Mouse (Mus musculus): ENCODE measurements at regions not wholly inside any gene's neighbourhood (a gene's known extent, or its start where the extent isn't known, plus 50 kb on each side); places are given as distances from the start of the nearest gene placed in this dataset.

GRCm38 (mm10) chr1:76081700-76082099 is 535.6 kb downstream of the Slc4a3 start:
- ATAC-seq (ENCODE audit: low FRiP score): no peak
- Histone ChIP-seq H3K4me2 (ENCODE audit: low read depth, low read length, poor library complexity, severe bottlenecking) (no peak overlapping the region), H3K27me3 (ENCODE audit: insufficient read depth, low read length) (no peaks in the 10 kb centered on the region), H3K9ac (replicated peaks; ENCODE audit: low read length, poor library complexity, severe bottlenecking) (no peak overlapping the region), H3K4me1 (ENCODE audit: insufficient read depth, low read length) (no peaks in the 10 kb centered on the region), H3K9me3 (ENCODE audit: low read length) (no peaks in the 10 kb centered on the region), H3K27ac (ENCODE audit: low read depth, low read length) (no peak overlapping the region), H3K36me3 (ENCODE audit: insufficient read depth, low read length) (no peaks in the 10 kb centered on the region), H3K4me3 (ENCODE audit: low read depth, low read length) (no peak overlapping the region)
- TF ChIP-seq CTCF (IDR thresholded peaks at IDR 0.05): no peak
- no peak for DNase-seq (ENCODE audit: low spot score)
- WGBS: 60% methylated on average over 4 of the region's 4 CpGs

DNA sequence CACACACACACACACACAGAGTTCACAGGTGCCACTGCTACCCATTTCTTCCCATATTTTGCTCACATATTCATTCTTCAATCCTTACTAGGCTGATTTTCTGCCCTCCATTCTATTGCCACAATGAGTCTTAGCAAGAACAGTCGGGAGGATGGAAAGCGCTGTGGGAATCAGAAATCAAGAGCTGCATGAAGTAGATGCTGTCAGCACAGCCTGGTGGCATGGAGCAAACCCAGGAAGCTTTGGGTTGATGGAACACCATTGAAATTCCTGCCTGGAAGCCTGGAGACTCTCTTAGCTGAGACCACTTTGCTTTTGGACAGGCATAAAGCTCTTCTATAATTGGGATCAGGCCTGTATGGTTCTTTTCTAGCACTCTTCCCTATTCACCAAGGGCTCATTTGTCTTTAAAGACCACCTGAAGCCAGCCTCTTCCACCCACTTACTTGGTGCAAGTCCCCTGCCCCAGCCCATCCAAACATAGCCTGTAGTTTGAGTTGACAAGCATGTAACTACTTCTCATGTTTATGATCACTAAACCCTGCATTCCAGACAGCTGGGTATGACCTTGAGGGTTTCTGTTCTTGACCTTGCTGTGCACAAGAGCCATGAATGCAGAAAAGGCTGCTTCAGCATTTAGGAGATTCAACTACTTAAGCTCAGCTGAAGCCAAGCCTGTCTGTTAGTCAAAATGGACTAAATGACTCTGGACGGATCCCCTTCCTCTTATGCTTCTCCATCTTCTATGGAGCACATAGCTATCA is 537.4 kb downstream of the Slc4a3 start:
- Histone ChIP-seq H3K9ac (replicated peaks; ENCODE audit: low read length, poor library complexity, severe bottlenecking) (no peak overlapping the region), H3K27me3 (ENCODE audit: insufficient read depth, low read length) (no peaks in the 10 kb centered on the region), H3K27ac (ENCODE audit: low read depth, low read length) (no peak overlapping the region), H3K9me3 (ENCODE audit: low read length) (no peaks in the 10 kb centered on the region), H3K36me3 (ENCODE audit: insufficient read depth, low read length) (no peaks in the 10 kb centered on the region), H3K4me2 (ENCODE audit: low read depth, low read length, poor library complexity, severe bottlenecking) (no peak overlapping the region), H3K4me1 (ENCODE audit: insufficient read depth, low read length) (no peaks in the 10 kb centered on the region), H3K4me3 (ENCODE audit: low read depth, low read length) (no peak overlapping the region)
- WGBS: 87% methylated on average over 3 of the region's 3 CpGs
- no peak for TF ChIP-seq CTCF (IDR thresholded peaks at IDR 0.05)
- DNase-seq (ENCODE audit: low spot score) (no peak), ATAC-seq (ENCODE audit: low FRiP score) (no peak)

GRCm38 (mm10) chr1:76091031-76091430 is 545.0 kb downstream of the Slc4a3 start:
- Histone ChIP-seq H3K36me3 (ENCODE audit: insufficient read depth, low read length) (no peaks in the 10 kb centered on the region), H3K27me3 (ENCODE audit: insufficient read depth, low read length) (no peaks in the 10 kb centered on the region), H3K9me3 (ENCODE audit: low read length) (no peaks in the 10 kb centered on the region), H3K4me3 (ENCODE audit: low read depth, low read length) (no peak overlapping the region), H3K9ac (replicated peaks; ENCODE audit: low read length, poor library complexity, severe bottlenecking) (no peak overlapping the region), H3K27ac (ENCODE audit: low read depth, low read length) (no peak overlapping the region), H3K4me2 (ENCODE audit: low read depth, low read length, poor library complexity, severe bottlenecking) (no peak overlapping the region), H3K4me1 (ENCODE audit: insufficient read depth, low read length) (0 out of 2 replicates have a peak, but pooled peaks cover 3% of the 10 kb centered on the region)
- 33% methylated on average over 5 of the region's 5 CpGs for WGBS
- peak; percentile 58 for DNase-seq (ENCODE audit: low spot score)
- no peak for TF ChIP-seq CTCF (IDR thresholded peaks at IDR 0.05)
- no peak for ATAC-seq (ENCODE audit: low FRiP score)

DNA sequence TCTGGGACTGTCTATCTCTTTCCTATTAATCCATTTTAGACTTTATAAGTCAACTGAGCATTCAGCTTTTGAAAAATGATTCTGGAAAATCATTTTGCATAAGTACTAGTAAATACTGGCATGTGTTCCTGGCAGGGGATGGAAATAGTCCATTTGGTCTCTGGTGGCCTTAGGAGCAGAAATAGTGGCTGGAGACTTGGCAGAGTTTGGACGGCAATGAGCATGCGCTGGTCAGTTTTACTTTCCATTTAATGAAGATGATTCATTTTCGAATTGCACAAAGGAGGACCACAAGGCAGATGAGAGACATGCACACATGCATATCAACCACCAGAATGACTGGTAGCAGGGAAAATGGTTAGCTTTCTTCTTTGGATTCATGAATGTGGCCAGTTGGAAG is 567.2 kb downstream of the Slc4a3 start:
- no peaks in the 10 kb centered on the region for H3K27me3 ChIP-seq (ENCODE audit: insufficient read depth, low read length)
- no peaks in the 10 kb centered on the region for H3K36me3 ChIP-seq (ENCODE audit: insufficient read depth, low read length)
- H3K4me1 ChIP-seq (ENCODE audit: insufficient read depth, low read length): no peaks in the 10 kb centered on the region
- no peak for TF ChIP-seq CTCF (IDR thresholded peaks at IDR 0.05)
- no peak overlapping the region for H3K4me3 ChIP-seq (ENCODE audit: low read depth, low read length)
- DNase-seq (ENCODE audit: low spot score) (no peak), ATAC-seq (ENCODE audit: low FRiP score) (no peak)
- H3K9me3 ChIP-seq (ENCODE audit: low read length): no peaks in the 10 kb centered on the region
- whole genome bisulfite sequencing: 82% methylated on average over 3 of the region's 3 CpGs
- H3K4me2 ChIP-seq (ENCODE audit: low read depth, low read length, poor library complexity, severe bottlenecking): no peak overlapping the region
- no peak overlapping the region for H3K27ac ChIP-seq (ENCODE audit: low read depth, low read length)
- no peak overlapping the region for H3K9ac ChIP-seq (replicated peaks; ENCODE audit: low read length, poor library complexity, severe bottlenecking)

DNA sequence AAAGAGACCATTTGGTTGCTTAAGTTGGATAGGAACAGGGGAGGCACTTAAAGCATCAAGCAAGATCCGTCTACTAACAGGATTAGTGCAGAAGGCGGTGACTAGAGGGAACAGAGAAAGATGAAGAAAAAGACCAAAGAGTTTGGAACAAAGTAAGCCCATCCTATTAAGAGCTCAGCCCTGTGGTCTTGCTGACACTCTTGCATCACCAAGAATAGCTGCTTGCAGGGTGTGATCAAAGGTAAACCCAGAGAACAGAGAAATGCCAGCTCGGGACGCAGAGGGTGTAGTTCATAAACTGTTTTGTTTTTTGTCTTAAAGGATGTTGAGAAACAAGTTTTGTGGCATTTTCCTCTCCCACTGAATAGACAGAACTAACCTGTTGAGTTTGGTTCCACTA is 574.8 kb downstream of the Slc4a3 start:
- DNase-seq (ENCODE audit: low spot score): no peak
- Histone ChIP-seq H3K4me1 (ENCODE audit: insufficient read depth, low read length) (no peaks in the 10 kb centered on the region), H3K27ac (ENCODE audit: low read depth, low read length) (no peak overlapping the region), H3K4me3 (ENCODE audit: low read depth, low read length) (no peak overlapping the region), H3K27me3 (ENCODE audit: insufficient read depth, low read length) (no peaks in the 10 kb centered on the region), H3K36me3 (ENCODE audit: insufficient read depth, low read length) (no peaks in the 10 kb centered on the region), H3K9ac (replicated peaks; ENCODE audit: low read length, poor library complexity, severe bottlenecking) (no peak overlapping the region), H3K9me3 (ENCODE audit: low read length) (no peaks in the 10 kb centered on the region), H3K4me2 (ENCODE audit: low read depth, low read length, poor library complexity, severe bottlenecking) (no peak overlapping the region)
- no peak for ATAC-seq (ENCODE audit: low FRiP score)
- 30% methylated on average over 4 of the region's 4 CpGs for WGBS
- TF ChIP-seq CTCF (IDR thresholded peaks at IDR 0.05): no peak

DNA sequence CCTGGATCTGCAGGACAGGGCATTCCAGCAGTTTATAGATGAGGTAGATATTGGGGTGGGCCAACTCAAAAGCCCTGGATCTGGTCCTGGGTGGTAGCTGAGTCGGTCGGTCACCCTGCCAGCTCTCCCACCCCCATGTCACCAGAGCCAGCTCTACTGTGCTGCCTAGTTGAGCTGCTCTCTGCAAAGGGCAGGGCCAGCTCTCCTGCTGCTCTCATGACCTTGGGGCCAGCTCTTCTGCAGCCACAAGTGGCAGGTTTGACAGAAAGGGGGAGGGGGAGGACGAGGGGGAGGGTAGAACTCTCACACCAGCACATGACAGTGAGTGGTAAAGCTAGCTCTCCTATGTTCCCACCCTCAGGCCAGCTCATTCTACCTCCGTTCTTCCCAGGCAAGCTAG is 584.3 kb downstream of the Slc4a3 start:
- Histone ChIP-seq H3K4me1 (ENCODE audit: insufficient read depth, low read length) (no peaks in the 10 kb centered on the region; the same call in 1 of the 2 replicates), H3K27ac (ENCODE audit: low read depth, low read length) (no peak overlapping the region), H3K9ac (replicated peaks; ENCODE audit: low read length, poor library complexity, severe bottlenecking) (no peak overlapping the region), H3K27me3 (ENCODE audit: insufficient read depth, low read length) (no peaks in the 10 kb centered on the region), H3K4me2 (ENCODE audit: low read depth, low read length, poor library complexity, severe bottlenecking) (no peak overlapping the region), H3K9me3 (ENCODE audit: low read length) (no peaks in the 10 kb centered on the region), H3K4me3 (ENCODE audit: low read depth, low read length) (no peak overlapping the region), H3K36me3 (ENCODE audit: insufficient read depth, low read length) (no peaks in the 10 kb centered on the region)
- TF ChIP-seq CTCF (IDR thresholded peaks at IDR 0.05): no peak
- ATAC-seq (ENCODE audit: low FRiP score) (no peak), DNase-seq (ENCODE audit: low spot score) (no peak)
- 46% methylated on average over 4 of the region's 4 CpGs for WGBS

All from midbrain, postnatal 0 days (tissue).